Mouse (Mus musculus): ENCODE results near the gene Epha4. TPM values are rescaled to one million over a fixed set of nuclear protein-coding genes. Genes with fewer than 3 reads are reported as not detected.

Gene Epha4
- polyA plus RNA-seq, 1 experiment from 2014 or later = 29.1 TPM

GRCm38 (mm10) chr1:77429174-77429573 lies 85.7 kb downstream of the Epha4 start:
- H3K36me3 ChIP-seq (replicated peaks) = peaks cover 72% of the 10 kb centered on the region
- no peaks in the 10 kb centered on the region for H3K9me3 ChIP-seq
- no peak overlapping the region for H3K27ac ChIP-seq (replicated peaks)
- H3K27me3 ChIP-seq (replicated peaks; ENCODE audit: low read depth, poor library complexity, severe bottlenecking) = no peaks in the 10 kb centered on the region
- H3K4me1 ChIP-seq = peaks cover 5% of the 10 kb centered on the region; the same call in 1 of the 2 replicates
- no peak for DNase-seq (ENCODE audit: low spot score)
- no peak overlapping the region for H3K4me3 ChIP-seq
- WGBS = 74% methylated on average over 6 of the region's 6 CpGs

GRCm38 (mm10) chr1:77426956-77427355 lies 87.9 kb downstream of the Epha4 start:
- H3K9me3 ChIP-seq = no peaks in the 10 kb centered on the region
- peaks cover 62% of the 10 kb centered on the region for H3K36me3 ChIP-seq (replicated peaks)
- no peak for DNase-seq (ENCODE audit: low spot score)
- no peak overlapping the region for H3K27ac ChIP-seq (replicated peaks)
- H3K4me3 ChIP-seq = no peak overlapping the region
- H3K4me1 ChIP-seq = peaks cover 5% of the 10 kb centered on the region; the same call in 1 of the 2 replicates
- 84% methylated on average over 6 of the region's 6 CpGs for WGBS
- H3K27me3 ChIP-seq (replicated peaks; ENCODE audit: low read depth, poor library complexity, severe bottlenecking) = no peaks in the 10 kb centered on the region

GRCm38 (mm10) chr1:77425171-77425570 lies 89.7 kb downstream of the Epha4 start:
- Histone ChIP-seq H3K4me3 (no peak overlapping the region), H3K27ac (replicated peaks) (no peak overlapping the region), H3K27me3 (replicated peaks; ENCODE audit: low read depth, poor library complexity, severe bottlenecking) (no peaks in the 10 kb centered on the region), H3K9me3 (no peaks in the 10 kb centered on the region), H3K36me3 (replicated peaks) (peaks cover 52% of the 10 kb centered on the region), H3K4me1 (peaks cover 5% of the 10 kb centered on the region; the same call in 1 of the 2 replicates)
- WGBS = 89% methylated on average over 3 of the region's 3 CpGs
- no peak for DNase-seq (ENCODE audit: low spot score)

- Histone ChIP-seq H3K4me1 (peaks cover 4% of the 10 kb centered on the region; the same call in 1 of the 2 replicates), H3K36me3 (replicated peaks) (peaks cover 40% of the 10 kb centered on the region)
- 82% methylated on average over 3 of the region's 3 CpGs for WGBS
These were observed 93.8 kb downstream of the Epha4 start for GRCm38 (mm10) chr1:77421081-77421480.

GRCm38 (mm10) chr1:77420348-77420747 lies 94.5 kb downstream of the Epha4 start:
- peaks cover 33% of the 10 kb centered on the region for H3K36me3 ChIP-seq (replicated peaks)
- 57% methylated on average over 2 of the region's 2 CpGs for WGBS
- peaks cover 4% of the 10 kb centered on the region; the same call in 1 of the 2 replicates for H3K4me1 ChIP-seq
- H3K9me3 ChIP-seq = no peaks in the 10 kb centered on the region
- DNase-seq (ENCODE audit: low spot score) = no peak
- no peak overlapping the region for H3K4me3 ChIP-seq
- no peaks in the 10 kb centered on the region for H3K27me3 ChIP-seq (replicated peaks; ENCODE audit: low read depth, poor library complexity, severe bottlenecking)
- H3K27ac ChIP-seq (replicated peaks) = no peak overlapping the region

More at GRCm38 (mm10) chr1:77421081-77421480, 93.8 kb downstream of the Epha4 start:
- Histone ChIP-seq H3K9me3 (no peaks in the 10 kb centered on the region), H3K27me3 (replicated peaks; ENCODE audit: low read depth, poor library complexity, severe bottlenecking) (no peaks in the 10 kb centered on the region), H3K4me3 (no peak overlapping the region), H3K27ac (replicated peaks) (no peak overlapping the region)
- DNase-seq (ENCODE audit: low spot score) = no peak

- DNase-seq (ENCODE audit: low spot score) = no peak
- Histone ChIP-seq H3K27ac (replicated peaks) (no peak overlapping the region), H3K4me1 (peaks cover 13% of the 10 kb centered on the region; the same call in 1 of the 2 replicates), H3K36me3 (replicated peaks) (peaks cover 13% of the 10 kb centered on the region), H3K4me3 (no peak overlapping the region), H3K9me3 (no peaks in the 10 kb centered on the region), H3K27me3 (replicated peaks; ENCODE audit: low read depth, poor library complexity, severe bottlenecking) (no peaks in the 10 kb centered on the region)
- WGBS = 69% methylated on average over 4 of the region's 4 CpGs
These were observed 98.0 kb downstream of the Epha4 start for GRCm38 (mm10) chr1:77416872-77417271.

GRCm38 (mm10) chr1:77412871-77413669 lies 101.8 kb downstream of the Epha4 start:
- Histone ChIP-seq H3K9me3 (no peaks in the 10 kb centered on the region), H3K36me3 (replicated peaks) (peaks cover 18% of the 10 kb centered on the region), H3K4me3 (no peak overlapping the region), H3K27ac (replicated peaks) (no peak overlapping the region), H3K27me3 (replicated peaks; ENCODE audit: low read depth, poor library complexity, severe bottlenecking) (no peaks in the 10 kb centered on the region), H3K4me1 (peaks cover 16% of the 10 kb centered on the region)
- 48% methylated on average over 9 of the region's 9 CpGs for WGBS
- DNase-seq (ENCODE audit: low spot score) = no peak

- WGBS = 90% methylated on average over 13 of the region's 13 CpGs
- Histone ChIP-seq H3K27me3 (replicated peaks; ENCODE audit: low read depth, poor library complexity, severe bottlenecking) (no peaks in the 10 kb centered on the region), H3K27ac (replicated peaks) (no peak overlapping the region), H3K4me3 (no peak overlapping the region), H3K36me3 (replicated peaks) (peaks cover 11% of the 10 kb centered on the region; the same call in 1 of the 2 replicates), H3K9me3 (no peaks in the 10 kb centered on the region), H3K4me1 (peaks cover 22% of the 10 kb centered on the region)
- DNase-seq (ENCODE audit: low spot score) = no peak
These were observed 102.6 kb downstream of the Epha4 start for GRCm38 (mm10) chr1:77412285-77412684.

GRCm38 (mm10) chr1:77411222-77411621 lies 103.7 kb downstream of the Epha4 start:
- no peak overlapping the region for H3K4me3 ChIP-seq
- no peak overlapping the region for H3K27ac ChIP-seq (replicated peaks)
- WGBS = 95% methylated on average over 4 of the region's 4 CpGs
- no peaks in the 10 kb centered on the region for H3K9me3 ChIP-seq
- peaks cover 25% of the 10 kb centered on the region for H3K4me1 ChIP-seq
- H3K27me3 ChIP-seq (replicated peaks; ENCODE audit: low read depth, poor library complexity, severe bottlenecking) = no peaks in the 10 kb centered on the region
- H3K36me3 ChIP-seq (replicated peaks) = peaks cover 11% of the 10 kb centered on the region; the same call in 1 of the 2 replicates
- DNase-seq (ENCODE audit: low spot score) = no peak

GRCm38 (mm10) chr1:77410716-77411115 lies 104.2 kb downstream of the Epha4 start:
- WGBS = 88% methylated on average over 2 of the region's 2 CpGs
- Histone ChIP-seq H3K9me3 (no peaks in the 10 kb centered on the region), H3K4me1 (peaks cover 29% of the 10 kb centered on the region), H3K36me3 (replicated peaks) (peaks cover 11% of the 10 kb centered on the region; the same call in 1 of the 2 replicates), H3K4me3 (no peak overlapping the region), H3K27ac (replicated peaks) (no peak overlapping the region), H3K27me3 (replicated peaks; ENCODE audit: low read depth, poor library complexity, severe bottlenecking) (no peaks in the 10 kb centered on the region)
- DNase-seq (ENCODE audit: low spot score) = no peak

- Histone ChIP-seq H3K27ac (replicated peaks) (no peak overlapping the region), H3K36me3 (replicated peaks) (peaks cover 11% of the 10 kb centered on the region; the same call in 1 of the 2 replicates), H3K27me3 (replicated peaks; ENCODE audit: low read depth, poor library complexity, severe bottlenecking) (no peaks in the 10 kb centered on the region), H3K9me3 (no peaks in the 10 kb centered on the region), H3K4me3 (no peak overlapping the region), H3K4me1 (peaks cover 34% of the 10 kb centered on the region)
- no peak for DNase-seq (ENCODE audit: low spot score)
- WGBS = 84% methylated on average over 3 of the region's 3 CpGs
These were observed 104.7 kb downstream of the Epha4 start for GRCm38 (mm10) chr1:77410153-77410552.

- H3K36me3 ChIP-seq (replicated peaks) = peaks cover 11% of the 10 kb centered on the region; the same call in 1 of the 2 replicates
- H3K9me3 ChIP-seq = no peaks in the 10 kb centered on the region
- no peak for DNase-seq (ENCODE audit: low spot score)
- WGBS = 96% methylated on average over 8 of the region's 8 CpGs
- H3K27ac ChIP-seq (replicated peaks) = no peak overlapping the region
- no peak overlapping the region for H3K4me3 ChIP-seq
- peaks cover 40% of the 10 kb centered on the region for H3K4me1 ChIP-seq
- no peaks in the 10 kb centered on the region for H3K27me3 ChIP-seq (replicated peaks; ENCODE audit: low read depth, poor library complexity, severe bottlenecking)
These were observed 105.4 kb downstream of the Epha4 start for GRCm38 (mm10) chr1:77409509-77409908.

- Histone ChIP-seq H3K4me1 (peaks cover 54% of the 10 kb centered on the region), H3K4me3 (no peak overlapping the region), H3K36me3 (replicated peaks) (peaks cover 10% of the 10 kb centered on the region; the same call in 1 of the 2 replicates), H3K9me3 (no peaks in the 10 kb centered on the region), H3K27ac (replicated peaks) (no peak overlapping the region), H3K27me3 (replicated peaks; ENCODE audit: low read depth, poor library complexity, severe bottlenecking) (no peaks in the 10 kb centered on the region)
- WGBS = 61% methylated on average over 9 of the region's 9 CpGs
- DNase-seq (ENCODE audit: low spot score) = no peak
These were observed 107.5 kb downstream of the Epha4 start for GRCm38 (mm10) chr1:77407417-77407816.
